In genomic region chrX:8096068-8096786, GRCm38 (mm10) we compare ENCODE assay signal across 7 mouse cellular contexts. TPM values are rescaled to one million over a fixed set of nuclear protein-coding genes. Genes with fewer than 3 reads are reported as not detected.
DNase-seq lines count a peak whose midpoint lies in the region; ATAC-seq and TF ChIP-seq lines count a peak whose summit lies in the region.
"Not testable (repeated sequence)": the region's sequence is repeated elsewhere in the genome, so short reads cannot be mapped to it uniquely, and the experiment has no call there.

No protein-coding gene starts in this region.

- TF ChIP-seq CTCF in bone marrow macrophage, adult 2 months (IDR thresholded peaks at IDR 0.05; ENCODE audit: low read depth, low read length): not testable (repeated sequence)

- DNase-seq in forebrain, embryonic 10.5 days (ENCODE audit: extremely low spot score, low spot score); midbrain, embryonic 10.5 days (ENCODE audit: low spot score): not testable (repeated sequence)
- DNase-seq in kidney, adult 8-10 months: peak; percentile 78 to 86
- peak; percentile 62 for DNase-seq in right cerebral cortex, postnatal 4 days

- H3K4me2 ChIP-seq in heart, embryonic 12.5 days: peak overlapping the region; percentile 51
- H3K4me2 ChIP-seq in limb, embryonic 12.5 days: peak overlapping the region; percentile 50

- peaks cover 11% of the 10 kb centered on the region; the same call in 1 of the 2 replicates for H3K4me1 ChIP-seq in bone marrow macrophage, adult 2 months (ENCODE audit: control insufficient read depth, insufficient read depth, low read length)
- peaks cover 15% of the 10 kb centered on the region for H3K4me1 ChIP-seq in forebrain, embryonic 10.5 days
- not testable (repeated sequence) for H3K4me1 ChIP-seq in heart, embryonic 12.5 days (replicated peaks); limb, embryonic 12.5 days (replicated peaks)
- H3K4me1 ChIP-seq in midbrain, embryonic 10.5 days: peaks cover 12% of the 10 kb centered on the region

- not testable (repeated sequence) for H3K9me3 ChIP-seq in forebrain, embryonic 10.5 days; heart, embryonic 12.5 days (replicated peaks); limb, embryonic 12.5 days; midbrain, embryonic 10.5 days (replicated peaks)

- not testable (repeated sequence) for H3K27me3 ChIP-seq in forebrain, embryonic 10.5 days (ENCODE audit: poor library complexity, severe bottlenecking); heart, embryonic 12.5 days (replicated peaks); limb, embryonic 12.5 days; midbrain, embryonic 10.5 days (ENCODE audit: low read depth, poor library complexity, severe bottlenecking)

- TF ChIP-seq POLR2A in bone marrow macrophage, adult 2 months (IDR thresholded peaks at IDR 0.05; ENCODE audit: borderline replicate concordance, low read depth, low read length): not testable (repeated sequence)

- peak; percentile 93 for ATAC-seq in heart, embryonic 12.5 days (ENCODE audit: insufficient number of reproducible peaks, low FRiP score)
- ATAC-seq in limb, embryonic 12.5 days (ENCODE audit: insufficient number of reproducible peaks, insufficient read depth, low FRiP score, low TSS enrichment, low read depth): peak; percentile 89

- peak overlapping the region; percentile 65 for H3K27ac ChIP-seq in bone marrow macrophage, adult 2 months (ENCODE audit: insufficient read depth, low read depth, low read length)
- peak overlapping the region; percentile 86 for H3K27ac ChIP-seq in forebrain, embryonic 10.5 days
- H3K27ac ChIP-seq in heart, embryonic 12.5 days (ENCODE audit: poor library complexity, severe bottlenecking); limb, embryonic 12.5 days: not testable (repeated sequence)
- peak overlapping the region; percentile 85 for H3K27ac ChIP-seq in midbrain, embryonic 10.5 days (replicated peaks)

- not testable (repeated sequence) for H3K9ac ChIP-seq in heart, embryonic 12.5 days; limb, embryonic 12.5 days (replicated peaks)

- 14% methylated on average over 36 of the region's 48 CpGs for WGBS in forebrain, embryonic 10.5 days
- WGBS in heart, embryonic 12.5 days: 23% methylated on average over 21 of the region's 48 CpGs
- 15% methylated on average over 23 of the region's 48 CpGs for WGBS in limb, embryonic 12.5 days
- 13% methylated on average over 28 of the region's 48 CpGs for WGBS in midbrain, embryonic 10.5 days

- peak overlapping the region; percentile 39 for H3K4me3 ChIP-seq in bone marrow macrophage, adult 2 months (ENCODE audit: insufficient read depth, low read length)
- peak overlapping the region; percentile 47 for H3K4me3 ChIP-seq in forebrain, embryonic 10.5 days
- peak overlapping the region; percentile 37 for H3K4me3 ChIP-seq in heart, embryonic 12.5 days
- peak overlapping the region; percentile 25 for H3K4me3 ChIP-seq in limb, embryonic 12.5 days (replicated peaks)
- peak overlapping the region; percentile 43 for H3K4me3 ChIP-seq in midbrain, embryonic 10.5 days

- H3K36me3 ChIP-seq in forebrain, embryonic 10.5 days (replicated peaks); heart, embryonic 12.5 days; limb, embryonic 12.5 days; midbrain, embryonic 10.5 days: not testable (repeated sequence)

RNA-seq across cellular contexts. Expression of gene Was, which starts 5.9 kb away (rescaled TPM):
- polyA plus RNA-seq in bone marrow macrophage, adult 2 months (2012; ENCODE audit: insufficient read depth, insufficient read length, missing spikeins): 82.7 and 86.3 TPM in 2 replicates
- polyA plus RNA-seq in forebrain, embryonic 10.5 days (2016; fragmentation: Nextera tagmentation; extraction: Ambion mirVana): 0.14 and 0.17 TPM in 2 replicates
- 0.31 TPM in 1 of 2 replicates, not detected in the other for polyA plus RNA-seq in heart, embryonic 12.5 days (2016; fragmentation: Nextera tagmentation; extraction: Ambion mirVana)
- 0.10 and 0.31 TPM in 2 replicates for polyA plus RNA-seq in limb, embryonic 12.5 days (2016; fragmentation: Nextera tagmentation; extraction: Ambion mirVana)
- 0.17 and 0.31 TPM in 2 replicates for polyA plus RNA-seq in midbrain, embryonic 10.5 days (2016; fragmentation: Nextera tagmentation; extraction: Ambion mirVana)

RNA-seq across cellular contexts. Expression of gene Suv39h1, which starts 21.7 kb away (rescaled TPM):
- polyA plus RNA-seq in bone marrow macrophage, adult 2 months (2012; ENCODE audit: insufficient read depth, insufficient read length, missing spikeins): 23.6 and 27.3 TPM in 2 replicates
- 106 and 109 TPM in 2 replicates for polyA plus RNA-seq in forebrain, embryonic 10.5 days (2016; fragmentation: Nextera tagmentation; extraction: Ambion mirVana)
- 42.8 and 46.2 TPM in 2 replicates for polyA plus RNA-seq in heart, embryonic 12.5 days (2016; fragmentation: Nextera tagmentation; extraction: Ambion mirVana)
- 87.7 and 90.6 TPM in 2 replicates for polyA plus RNA-seq in limb, embryonic 12.5 days (2016; fragmentation: Nextera tagmentation; extraction: Ambion mirVana)
- 95.8 and 99.4 TPM in 2 replicates for polyA plus RNA-seq in midbrain, embryonic 10.5 days (2016; fragmentation: Nextera tagmentation; extraction: Ambion mirVana)

RNA-seq across cellular contexts. Expression of gene Wdr13, which starts 36.5 kb away (rescaled TPM):
- 59.1 and 61.3 TPM in 2 replicates for polyA plus RNA-seq in bone marrow macrophage, adult 2 months (2012; ENCODE audit: insufficient read depth, insufficient read length, missing spikeins)
- 23.7 and 24.4 TPM in 2 replicates for polyA plus RNA-seq in forebrain, embryonic 10.5 days (2016; fragmentation: Nextera tagmentation; extraction: Ambion mirVana)
- 26.7 and 28.5 TPM in 2 replicates for polyA plus RNA-seq in heart, embryonic 12.5 days (2016; fragmentation: Nextera tagmentation; extraction: Ambion mirVana)
- 20.5 and 20.9 TPM in 2 replicates for polyA plus RNA-seq in limb, embryonic 12.5 days (2016; fragmentation: Nextera tagmentation; extraction: Ambion mirVana)
- polyA plus RNA-seq in midbrain, embryonic 10.5 days (2016; fragmentation: Nextera tagmentation; extraction: Ambion mirVana): 22.8 and 32.2 TPM in 2 replicates

RNA-seq across cellular contexts. Expression of gene Rbm3, which starts 49.5 kb away (rescaled TPM):
- 290 and 322 TPM in 2 replicates for polyA plus RNA-seq in bone marrow macrophage, adult 2 months (2012; ENCODE audit: insufficient read depth, insufficient read length, missing spikeins)
- polyA plus RNA-seq in forebrain, embryonic 10.5 days (2016; fragmentation: Nextera tagmentation; extraction: Ambion mirVana): 465 and 505 TPM in 2 replicates
- polyA plus RNA-seq in heart, embryonic 12.5 days (2016; fragmentation: Nextera tagmentation; extraction: Ambion mirVana): 326 and 330 TPM in 2 replicates
- polyA plus RNA-seq in limb, embryonic 12.5 days (2016; fragmentation: Nextera tagmentation; extraction: Ambion mirVana): 531 and 573 TPM in 2 replicates
- polyA plus RNA-seq in midbrain, embryonic 10.5 days (2016; fragmentation: Nextera tagmentation; extraction: Ambion mirVana): 397 and 409 TPM in 2 replicates

Comparison
In these comparisons a context has a peak if more than half of its experiments do, and no peak if none do; other contexts are left out.
1. RNA of gene Was, which starts 5.9 kb away (polyA plus RNA-seq): 82.7 to 86.3 TPM in bone marrow macrophage, adult 2 months; 0.10 to 0.31 TPM in limb, embryonic 12.5 days, 0.17 to 0.31 TPM in midbrain, embryonic 10.5 days, 0.31 TPM in heart, embryonic 12.5 days and 0.14 to 0.17 TPM in forebrain, embryonic 10.5 days; every median in the first group is over 10 times any median in the second.
2. Peak in every context shown above with its lines, with median percentiles within 50 percentile points of each other: H3K4me3 ChIP-seq.